Mouse (Mus musculus) layer of hippocampus, adult 2 months (tissue): ENCODE results near the gene Scly. TPM values are rescaled to one million over a fixed set of nuclear protein-coding genes. Genes with fewer than 3 reads are reported as not detected.

Source experiments
- DNase-seq, 2 experiments: peaks; one replicate each; pipeline ENCODE4 v3.0.0; 2022; ENCODE audit warnings: low spot score in 2 of 2
- H3K27ac ChIP-seq: fragments of 200-600 bp; 2 replicates; pipeline ENCODE4 v1.8.1; 2022
- H3K4me3 ChIP-seq: fragments of 200-600 bp; 2 replicates; pipeline ENCODE4 v1.8.1; 2022; ENCODE audit warnings: mild to moderate bottlenecking
- CTCF ChIP-seq: fragments of 200-600 bp; conservative IDR thresholded peaks from 2 replicates; pipeline ENCODE4 v1.8.1; 2022; ENCODE audit warnings: antibody characterized with exemption, mild to moderate bottlenecking, moderate library complexity
- total RNA-seq, 2 experiments: library from RNA; stranded (reverse); gene quantifications; 2 replicates each; pipeline ENCODE4 v1.2.3; 2021

Scly gene
- total RNA-seq, 2 experiments from 2014 or later, result 21.1 to 21.7 TPM

DNA sequence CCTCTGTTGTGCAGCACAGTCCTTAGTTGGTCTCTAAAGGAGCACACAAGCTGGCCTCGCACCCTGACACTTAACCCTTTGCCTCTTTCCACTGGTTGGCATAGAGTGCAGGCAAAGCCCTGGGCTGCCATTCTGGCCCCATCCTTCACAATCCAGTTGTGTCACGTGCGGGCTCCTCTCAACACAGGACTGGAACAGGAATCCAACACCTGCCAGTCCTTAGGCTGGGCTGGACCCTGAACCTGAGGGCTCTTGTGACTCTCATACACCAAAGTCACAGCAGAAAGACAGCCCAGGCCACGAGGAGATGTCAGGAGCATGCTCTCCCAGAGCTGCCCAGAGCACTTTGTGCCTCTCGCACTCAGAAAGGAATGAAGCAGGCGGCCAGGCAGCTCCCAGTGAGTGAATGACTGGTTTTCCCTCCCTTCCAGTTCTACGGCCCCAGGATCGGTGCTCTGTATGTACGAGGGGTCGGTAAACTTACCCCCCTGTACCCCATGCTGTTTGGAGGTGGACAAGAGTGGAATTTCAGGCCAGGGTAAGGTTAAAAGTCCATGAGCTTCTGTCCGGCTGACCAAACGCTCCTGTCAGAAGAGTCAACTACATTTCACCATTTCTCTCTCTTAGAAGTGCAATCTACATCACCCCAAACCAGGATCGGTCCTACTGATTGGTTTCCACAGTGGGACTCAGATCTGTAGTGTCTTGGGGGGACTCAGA lies 11.4 kb downstream of the Scly start:
- no peak for TF ChIP-seq CTCF
- no peak overlapping the region for H3K4me3 ChIP-seq
- no peak for DNase-seq
- no peak overlapping the region for H3K27ac ChIP-seq

DNA sequence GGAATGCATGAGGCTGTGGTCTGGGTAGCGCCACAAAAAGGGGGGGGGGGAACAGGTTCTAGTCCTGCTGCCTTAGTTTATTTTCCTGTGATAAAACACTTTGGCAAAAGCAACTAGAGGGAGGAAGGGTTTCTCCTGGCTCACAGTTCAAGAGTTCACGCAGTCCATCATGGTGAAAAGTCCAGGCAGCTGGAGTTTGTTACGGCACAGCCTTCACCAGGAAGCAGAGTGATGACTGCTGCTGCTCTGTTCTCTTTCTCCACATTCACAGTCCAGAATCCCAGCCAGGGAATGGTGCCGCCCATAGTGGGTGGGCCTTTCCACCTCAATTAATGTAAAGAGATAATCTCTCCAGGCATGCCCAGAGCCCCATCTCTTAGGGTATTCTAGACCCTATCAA lies 14.1 kb downstream of the Scly start:
- H3K27ac ChIP-seq, result no peak overlapping the region
- DNase-seq, result no peak
- TF ChIP-seq CTCF, result no peak
- no peak overlapping the region for H3K4me3 ChIP-seq

DNA sequence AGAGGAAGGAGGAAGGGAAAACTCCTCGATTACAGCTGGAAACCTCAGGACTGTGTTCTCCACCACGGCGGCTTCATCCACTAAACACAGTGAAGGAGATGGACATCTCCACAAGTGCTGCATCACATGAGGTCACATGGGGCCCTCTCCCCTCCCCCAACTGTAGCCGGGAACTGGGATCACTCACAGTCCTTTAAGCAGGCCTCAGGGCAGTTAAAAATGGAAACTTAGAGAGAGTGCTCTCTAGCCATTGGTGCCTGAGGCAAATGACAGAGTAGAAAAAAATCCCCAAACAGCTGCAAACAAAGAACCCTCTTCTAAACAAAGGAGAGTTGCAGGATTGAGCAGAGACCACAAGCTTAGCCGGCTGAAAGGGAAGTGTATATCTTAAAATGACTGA lies 15.1 kb downstream of the Scly start:
- TF ChIP-seq CTCF, result no peak
- no peak overlapping the region for H3K4me3 ChIP-seq
- H3K27ac ChIP-seq, result no peak overlapping the region
- no peak for DNase-seq

DNA sequence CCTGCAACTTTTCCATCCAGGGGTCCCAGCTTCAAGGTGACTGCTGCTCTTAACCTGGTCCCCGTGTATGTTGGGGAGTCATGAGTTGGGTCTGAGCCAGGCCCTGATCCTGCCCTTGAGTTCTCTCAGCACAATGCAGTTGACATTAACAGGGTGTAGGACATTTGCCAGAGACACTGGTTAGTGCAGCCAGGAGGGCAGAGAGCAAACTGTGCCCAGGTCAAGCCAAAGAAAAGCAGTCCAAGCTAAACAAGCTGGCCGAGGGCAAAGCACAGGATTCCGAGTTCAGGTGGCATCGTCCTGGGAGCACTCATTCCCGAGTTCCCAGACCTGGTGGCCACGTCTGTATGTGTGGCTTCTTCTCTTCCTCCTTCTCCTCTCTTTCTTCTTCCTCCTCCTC lies 19.5 kb downstream of the Scly start:
- no peak overlapping the region for H3K4me3 ChIP-seq
- TF ChIP-seq CTCF, result no peak
- no peak overlapping the region for H3K27ac ChIP-seq
- no peak for DNase-seq

DNA sequence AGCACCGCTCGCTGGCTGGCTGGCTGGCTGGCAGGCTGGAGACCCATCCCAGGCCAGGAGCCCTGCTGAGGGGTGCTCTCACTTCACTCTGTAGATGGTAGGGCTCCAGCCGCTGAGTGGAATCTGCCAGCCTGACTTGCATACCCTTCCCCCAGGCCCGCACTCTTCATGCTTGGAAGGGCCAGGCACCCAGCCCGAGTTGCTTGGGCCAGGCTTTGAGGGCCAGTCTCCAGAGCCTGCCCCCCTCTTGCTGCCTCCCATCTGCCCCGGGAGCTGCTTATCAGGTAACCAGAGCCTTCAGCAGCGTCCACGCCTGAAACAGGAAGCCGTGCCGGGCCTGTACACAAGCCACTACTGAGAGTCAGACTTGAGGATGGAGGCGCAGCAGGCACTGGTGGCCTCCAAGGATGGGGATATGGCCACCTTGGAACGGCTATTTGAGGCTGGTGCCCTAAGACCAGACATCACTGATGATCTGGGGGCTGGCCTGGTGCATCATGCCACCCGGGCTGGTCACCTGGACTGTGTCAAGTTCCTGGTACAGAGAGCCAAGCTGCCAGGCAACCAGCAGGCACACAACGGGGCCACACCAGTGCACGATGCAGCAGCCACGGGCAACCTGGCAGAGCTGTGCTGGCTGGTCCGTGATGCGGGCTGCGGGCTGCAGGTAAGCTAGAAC lies 23.8 kb downstream of the Scly start, which contains the start of gene Espnl:
TSS of gene Espnl (plus strand) at position 316 of the 679 bp plus-strand sequence.
- DNase-seq, result no peak
- TF ChIP-seq CTCF, result no peak
- H3K27ac ChIP-seq, result no peak within 1 kb of the TSS
- no peak within 1 kb of the TSS for H3K4me3 ChIP-seq

DNA sequence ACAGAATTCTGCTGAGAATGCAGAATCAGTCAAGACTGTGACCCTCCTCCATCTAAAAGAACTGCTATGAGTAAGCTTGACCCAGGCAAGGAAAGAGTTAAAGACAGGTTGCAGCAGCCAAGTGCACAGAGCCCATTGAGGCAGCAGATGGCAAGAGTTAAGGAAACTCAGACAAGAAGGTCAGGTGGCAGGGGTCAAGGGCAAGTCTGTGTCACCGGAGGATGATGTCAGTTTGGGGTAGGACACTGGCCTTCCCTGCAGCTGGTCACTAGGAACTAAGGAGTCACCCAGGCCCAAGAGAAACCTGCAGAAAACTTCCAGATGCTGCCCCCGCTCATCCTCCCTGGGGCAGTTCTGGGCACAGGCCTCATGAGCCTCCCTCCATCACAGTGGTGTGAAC lies 26.5 kb downstream of the Scly start:
- TF ChIP-seq CTCF, result no peak
- no peak for DNase-seq
- H3K4me3 ChIP-seq, result no peak overlapping the region
- no peak overlapping the region for H3K27ac ChIP-seq

DNA sequence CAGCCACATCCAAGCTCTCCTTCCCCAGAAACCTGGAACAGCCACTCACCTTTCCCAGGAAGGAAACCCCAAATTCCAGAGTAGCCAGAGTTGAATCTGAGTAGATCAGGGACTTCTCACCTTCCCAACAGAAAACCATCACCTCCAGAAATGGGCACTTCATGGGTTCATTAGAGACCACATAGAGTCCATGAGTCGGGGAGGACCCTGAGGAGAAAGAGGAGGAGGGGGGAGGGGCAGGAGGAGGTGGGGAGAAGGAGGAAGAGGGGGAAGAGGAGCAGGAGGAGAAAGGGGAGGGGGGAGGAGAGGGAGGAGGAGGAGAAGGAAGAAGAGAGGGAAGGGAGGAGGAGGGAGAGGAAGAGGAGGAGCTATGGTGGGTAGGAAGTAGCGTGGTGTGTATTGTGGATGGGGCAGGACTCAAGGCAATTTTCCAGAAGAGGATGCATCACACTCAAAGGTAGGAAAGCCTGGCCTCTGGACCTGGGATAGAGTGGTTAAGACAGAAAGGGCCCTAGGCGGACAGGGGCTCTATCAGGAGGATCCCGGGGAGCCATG lies 27.4 kb downstream of the Scly start:
- Histone ChIP-seq H3K4me3 (no peak overlapping the region), H3K27ac (no peak overlapping the region)
- no peak for TF ChIP-seq CTCF
- no peak for DNase-seq

DNA sequence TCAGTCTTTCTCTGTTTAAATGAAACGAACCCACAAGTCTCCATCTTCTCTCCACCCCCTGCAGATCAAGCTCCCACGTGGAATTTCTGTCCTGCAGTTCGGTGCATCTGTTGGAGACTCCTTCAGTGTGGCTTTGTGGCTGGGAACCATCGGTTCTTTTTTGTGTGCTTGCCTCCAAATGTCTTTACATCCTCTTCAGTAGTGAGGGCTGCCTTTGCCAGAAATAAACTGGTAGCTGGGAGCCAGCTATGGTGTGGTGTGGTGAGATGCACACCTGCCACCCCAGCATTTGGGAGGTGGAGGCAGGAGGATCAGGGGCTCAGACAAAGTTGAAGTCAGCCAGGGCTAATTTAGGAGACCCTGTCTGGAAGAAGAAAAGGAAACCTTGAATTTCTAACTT lies 34.0 kb downstream of the Scly start:
- Histone ChIP-seq H3K4me3 (no peak overlapping the region), H3K27ac (peak overlapping the region; percentile 36; the same call in 1 of the 2 replicates)
- DNase-seq, result peak in 1 of 2 experiments; percentile 39
- no peak for TF ChIP-seq CTCF

DNA sequence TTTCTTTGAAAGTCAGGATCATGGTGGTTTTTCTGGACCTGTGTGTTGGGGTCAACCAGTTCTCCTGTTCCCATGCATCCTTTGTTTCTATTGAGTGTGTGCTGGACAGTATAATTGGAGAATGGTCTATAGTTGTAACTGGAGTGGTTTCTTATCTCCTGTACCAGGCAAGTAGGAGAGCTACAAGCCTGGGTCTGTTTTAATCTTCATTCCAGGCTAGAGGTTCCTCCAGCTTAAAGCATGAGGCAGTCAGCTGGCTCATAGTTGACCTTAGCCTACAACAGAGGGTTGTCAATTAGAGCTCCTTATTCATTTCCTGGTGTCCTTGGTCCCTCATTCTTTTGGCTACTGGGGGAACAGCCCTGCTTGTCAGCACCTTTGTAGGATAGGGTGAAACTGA lies 35.4 kb downstream of the Scly start:
- DNase-seq, result no peak
- H3K4me3 ChIP-seq, result no peak overlapping the region
- H3K27ac ChIP-seq, result no peak overlapping the region
- TF ChIP-seq CTCF, result no peak

DNA sequence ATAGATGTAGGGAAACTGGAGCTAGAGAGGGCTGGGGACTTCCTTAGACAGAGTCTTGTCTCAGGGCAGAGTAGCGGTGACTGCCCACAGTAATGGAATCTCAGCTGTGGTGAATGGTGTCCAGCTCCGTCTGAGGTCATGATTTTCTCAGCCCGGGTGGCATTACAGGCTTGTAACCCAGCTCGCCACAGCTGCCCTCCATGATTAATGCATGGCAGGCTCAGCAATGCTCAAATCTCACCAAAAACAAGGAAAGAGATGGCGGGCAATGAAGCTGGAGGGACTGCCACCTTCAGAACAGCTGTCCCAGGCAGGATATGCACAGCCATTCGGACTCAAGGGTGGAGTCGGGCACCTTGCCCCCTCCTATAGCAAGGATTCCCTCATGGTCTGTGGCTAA lies 39.2 kb downstream of the Scly start:
- Histone ChIP-seq H3K27ac (no peak overlapping the region), H3K4me3 (no peak overlapping the region)
- DNase-seq, result no peak
- no peak for TF ChIP-seq CTCF

DNA sequence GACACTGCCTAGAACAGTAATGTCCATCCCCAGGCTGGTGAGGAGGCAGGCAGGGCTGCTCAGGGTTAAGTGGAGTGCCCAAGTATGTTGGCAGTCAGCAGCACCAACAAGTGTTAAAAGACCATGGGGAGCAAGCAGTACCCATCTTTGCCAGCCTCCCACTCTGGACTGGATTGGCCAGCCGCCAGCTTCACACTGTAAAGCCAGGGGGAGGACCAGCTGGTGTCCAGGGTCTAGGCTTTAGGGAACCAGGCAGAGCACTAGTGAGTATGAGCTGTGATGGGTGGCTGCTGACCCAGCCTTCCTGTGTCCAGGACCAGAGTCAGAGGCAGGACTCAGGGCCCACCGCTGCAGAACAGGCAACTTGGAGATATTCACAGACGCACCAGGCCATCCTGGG lies 45.9 kb downstream of the Scly start:
- Histone ChIP-seq H3K4me3 (no peak overlapping the region), H3K27ac (no peak overlapping the region)
- no peak for TF ChIP-seq CTCF
- DNase-seq, result no peak

DNA sequence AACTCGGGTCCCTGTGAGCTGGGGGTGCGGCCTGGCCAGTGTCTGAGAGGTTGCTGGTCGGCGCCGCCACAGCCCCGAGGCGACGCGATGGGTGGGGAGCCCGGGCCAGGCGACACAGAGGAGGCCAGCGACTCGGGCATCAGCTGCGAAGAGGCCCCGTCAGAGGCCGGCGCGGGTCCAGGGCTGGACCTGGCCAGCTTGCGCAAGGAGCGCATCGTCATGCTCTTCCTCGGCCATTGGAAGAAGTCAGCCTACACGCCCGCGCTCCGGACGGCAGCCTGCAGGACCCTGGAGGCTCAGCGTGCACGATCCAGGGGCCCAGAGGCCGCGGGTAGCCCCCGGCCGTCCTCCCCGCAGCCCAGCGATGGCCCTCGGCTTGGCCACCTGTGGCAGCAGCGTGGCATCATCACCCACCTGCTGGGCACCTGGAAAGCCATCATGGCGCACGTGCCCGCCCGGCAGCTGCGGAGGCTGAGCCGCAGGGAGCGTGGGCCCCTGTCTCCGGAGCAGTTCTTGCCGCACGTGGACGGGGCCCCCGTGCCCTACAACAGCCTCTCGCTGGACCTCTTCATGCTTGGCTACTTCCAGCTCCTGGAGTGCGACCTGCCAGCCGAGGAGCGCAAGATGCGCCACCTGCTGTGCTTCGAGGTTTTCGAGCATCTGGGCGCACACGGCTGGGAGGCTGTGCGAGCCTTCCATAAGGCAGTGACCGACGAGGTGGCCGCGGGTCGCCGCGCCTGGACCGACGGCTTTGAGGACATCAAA lies 47.0 kb downstream of the Scly start:
- Histone ChIP-seq H3K27ac (no peak overlapping the region), H3K4me3 (peak overlapping the region; percentile 33)
- no peak for DNase-seq
- TF ChIP-seq CTCF, result no peak

DNA sequence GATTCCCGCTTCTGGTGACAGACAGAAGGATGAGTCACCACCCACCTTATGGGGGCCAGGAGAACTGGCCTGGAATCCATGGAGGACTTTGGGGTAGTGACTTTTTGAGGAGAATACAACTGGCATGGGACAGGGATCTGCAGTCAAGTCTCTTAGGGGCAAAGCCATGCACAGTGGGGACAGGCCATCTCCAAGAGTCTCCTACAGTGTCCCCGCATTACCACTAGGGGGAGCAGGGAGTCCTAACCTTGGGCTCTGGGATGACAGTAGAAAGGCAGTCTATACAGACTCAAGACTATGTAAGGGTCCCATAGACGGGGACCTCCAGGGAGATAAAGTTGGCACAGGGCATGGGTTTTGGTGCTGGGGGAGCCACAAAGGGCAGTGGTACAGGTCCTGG lies 48.8 kb downstream of the Scly start:
- H3K4me3 ChIP-seq, result no peak overlapping the region
- peak; percentile 98 for TF ChIP-seq CTCF
- no peak overlapping the region for H3K27ac ChIP-seq
- peak; percentile 54 to 75 for DNase-seq
